ENCODE assay signal across 23 mouse cellular contexts in the genomic region with DNA sequence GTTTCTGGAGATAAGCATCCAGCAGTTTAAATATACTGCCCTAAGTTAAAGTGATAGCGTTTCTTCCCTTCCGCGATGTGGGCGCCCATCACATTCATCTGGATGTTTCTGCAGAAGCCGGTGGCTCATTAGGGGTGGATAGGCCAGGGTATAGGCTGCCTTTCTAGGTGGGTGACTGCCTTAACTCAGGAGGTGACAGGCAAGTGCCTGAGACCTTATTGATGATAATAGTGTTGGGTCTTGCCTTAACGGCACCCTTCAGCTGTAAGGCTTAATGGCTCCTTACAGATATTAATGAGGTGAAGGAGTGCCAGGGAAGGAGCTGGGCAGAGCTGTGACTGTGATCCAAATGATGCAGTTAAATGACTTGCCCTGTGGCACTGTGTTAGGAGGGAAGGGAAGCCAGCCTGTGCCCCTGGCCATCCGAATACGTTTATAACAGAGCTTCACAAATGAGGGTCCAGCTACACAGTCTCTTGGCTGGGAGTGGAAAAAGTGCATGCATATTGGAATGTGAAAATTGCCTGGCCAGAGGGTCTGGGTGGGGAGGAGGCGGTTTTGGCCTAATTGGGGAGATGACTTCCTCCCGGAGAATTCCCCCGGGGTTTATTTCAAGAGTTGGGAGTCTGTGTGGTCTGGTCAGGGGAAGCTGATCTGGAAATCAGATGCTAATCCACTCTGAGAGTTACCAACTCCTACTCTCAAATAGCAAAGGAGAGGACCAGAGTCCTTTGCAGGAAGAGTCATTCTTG.
DNase-seq lines count a peak whose midpoint lies in the region; ATAC-seq and TF ChIP-seq lines count a peak whose summit lies in the region.
"Had no signal": no experiment of that assay in that cellular context is flagged by ENCODE, and none has a peak within 500 bp of the region (broad histone marks: within the 10 kb centered on the region; RNA-seq: fewer than 3 reads in every experiment).

No protein-coding gene starts in this region.

- no peak overlapping the region for H3K27ac ChIP-seq in midbrain, embryonic 13.5 days
- no peak overlapping the region for H3K27ac ChIP-seq in midbrain, embryonic 10.5 days (replicated peaks)
- H3K27ac ChIP-seq in limb, embryonic 12.5 days: peak overlapping the region; percentile 37; the same call in 1 of the 2 replicates
- no peak overlapping the region for H3K27ac ChIP-seq in forebrain, embryonic 14.5 days (ENCODE audit: low read depth, low read length)
- H3K27ac ChIP-seq in neural tube, embryonic 15.5 days (replicated peaks): no peak overlapping the region
- no peak overlapping the region for H3K27ac ChIP-seq in left cerebral cortex, adult 2 months
- H3K27ac ChIP-seq: gastrocnemius, adult 2 months; intestine, embryonic 15.5 days; limb, embryonic 15.5 days; midbrain, embryonic 12.5 days; stomach, postnatal 0 days had no signal

- WGBS in midbrain, embryonic 13.5 days: 74% methylated on average over 11 of the region's 11 CpGs
- WGBS in midbrain, embryonic 10.5 days: 77% methylated on average over 11 of the region's 11 CpGs
- 33% methylated on average over 11 of the region's 11 CpGs for WGBS in limb, embryonic 12.5 days
- WGBS in forebrain, embryonic 14.5 days: 53% methylated on average over 11 of the region's 11 CpGs
- WGBS in neural tube, embryonic 15.5 days: 66% methylated on average over 11 of the region's 11 CpGs

- peak; percentile 37 for DNase-seq in embryo, embryonic 11 days
- DNase-seq in embryo, embryonic 9.5 days (ENCODE audit: extremely low spot score): no peak
- no peak for DNase-seq in midbrain, embryonic 10.5 days (ENCODE audit: low spot score)
- DNase-seq in forebrain, embryonic 14.5 days (ENCODE audit: low spot score): no peak
- no peak for DNase-seq in left cerebral cortex, adult 2 months (ENCODE audit: extremely low spot score in 1 of 2, low spot score in 2 of 2)
- DNase-seq: adrenal gland, adult 8-10 months; cerebellum, adult 11-12 months; forebrain, postnatal 0 days; gastrocnemius, adult 2 months; heart, adult 11 months; kidney, postnatal 10 days; liver, postnatal 0 days; lung, postnatal 36 days; right cerebral cortex, postnatal 25 days; thymus, postnatal 14 days had no signal

- H3K4me3 ChIP-seq in midbrain, embryonic 13.5 days (replicated peaks): no peak overlapping the region
- no peak overlapping the region for H3K4me3 ChIP-seq in midbrain, embryonic 10.5 days
- no peak overlapping the region for H3K4me3 ChIP-seq in limb, embryonic 12.5 days (replicated peaks)
- H3K4me3 ChIP-seq in forebrain, embryonic 14.5 days (ENCODE audit: low read depth, low read length): no peak overlapping the region
- H3K4me3 ChIP-seq in neural tube, embryonic 15.5 days (replicated peaks): no peak overlapping the region
- H3K4me3 ChIP-seq in left cerebral cortex, adult 2 months: no peak overlapping the region
- H3K4me3 ChIP-seq: erythroblast, embryonic 14.5 days; gastrocnemius, adult 2 months; intestine, embryonic 15.5 days; limb, embryonic 15.5 days; midbrain, embryonic 12.5 days had no signal

- 0 out of 2 replicates have a peak, but pooled peaks cover 3% of the 10 kb centered on the region for H3K4me1 ChIP-seq in midbrain, embryonic 13.5 days (replicated peaks)
- no peaks in the 10 kb centered on the region; the same call in 1 of the 2 replicates for H3K4me1 ChIP-seq in midbrain, embryonic 10.5 days
- peaks cover 27% of the 10 kb centered on the region for H3K4me1 ChIP-seq in limb, embryonic 12.5 days (replicated peaks)
- no peaks in the 10 kb centered on the region for H3K4me1 ChIP-seq in forebrain, embryonic 14.5 days (ENCODE audit: control insufficient read depth, insufficient read depth, low read length)
- H3K4me1 ChIP-seq in neural tube, embryonic 15.5 days: 0 out of 2 replicates have a peak, but pooled peaks cover 2% of the 10 kb centered on the region
- H3K4me1 ChIP-seq: intestine, embryonic 15.5 days; midbrain, embryonic 12.5 days had no signal

- no peaks in the 10 kb centered on the region for H3K9me3 ChIP-seq in midbrain, embryonic 13.5 days
- H3K9me3 ChIP-seq in midbrain, embryonic 10.5 days (replicated peaks): no peaks in the 10 kb centered on the region
- no peaks in the 10 kb centered on the region; the same call in 1 of the 2 replicates for H3K9me3 ChIP-seq in limb, embryonic 12.5 days
- H3K9me3 ChIP-seq in forebrain, embryonic 14.5 days (replicated peaks; ENCODE audit: control insufficient read depth, low read length): no peaks in the 10 kb centered on the region
- no peaks in the 10 kb centered on the region for H3K9me3 ChIP-seq in neural tube, embryonic 15.5 days (replicated peaks)
- H3K9me3 ChIP-seq: intestine, embryonic 15.5 days; limb, embryonic 15.5 days; midbrain, embryonic 12.5 days had no signal

- H3K27me3 ChIP-seq in midbrain, embryonic 13.5 days: 0 out of 2 replicates have a peak, but pooled peaks cover 9% of the 10 kb centered on the region
- peaks cover 9% of the 10 kb centered on the region; the same call in 1 of the 2 replicates for H3K27me3 ChIP-seq in midbrain, embryonic 10.5 days (ENCODE audit: low read depth, poor library complexity, severe bottlenecking)
- H3K27me3 ChIP-seq in limb, embryonic 12.5 days: peaks cover 6% of the 10 kb centered on the region; the same call in 1 of the 2 replicates
- H3K27me3 ChIP-seq in forebrain, embryonic 14.5 days (replicated peaks; ENCODE audit: control insufficient read depth, insufficient read depth, low read length): 0 out of 2 replicates have a peak, but pooled peaks cover 4% of the 10 kb centered on the region
- H3K27me3 ChIP-seq in neural tube, embryonic 15.5 days (replicated peaks): peaks cover 8% of the 10 kb centered on the region
- H3K27me3 ChIP-seq: intestine, embryonic 15.5 days had no signal

- no peak for TF ChIP-seq CTCF in left cerebral cortex, adult 2 months (IDR thresholded peaks at IDR 0.05)

- intact Hi-C loops in left cerebral cortex, adult 2 months (cut with DNase I): loop anchor here (2.0 to 10.0 kb wide), 5 partner anchors 53 to 681 kb away; no protein-coding TSS in a partner anchor

- no peak overlapping the region for H3K9ac ChIP-seq in midbrain, embryonic 13.5 days (replicated peaks)
- peak overlapping the region; percentile 35; the same call in 1 of the 2 replicates for H3K9ac ChIP-seq in limb, embryonic 12.5 days (replicated peaks)
- no peak overlapping the region for H3K9ac ChIP-seq in forebrain, embryonic 14.5 days (ENCODE audit: low read length)
- no peak overlapping the region for H3K9ac ChIP-seq in neural tube, embryonic 15.5 days (replicated peaks)
- H3K9ac ChIP-seq: forebrain, postnatal 0 days; intestine, embryonic 15.5 days; limb, embryonic 15.5 days; liver, postnatal 0 days; midbrain, embryonic 12.5 days had no signal

- no peak overlapping the region for H3K4me2 ChIP-seq in midbrain, embryonic 13.5 days (replicated peaks)
- H3K4me2 ChIP-seq in limb, embryonic 12.5 days: no peak overlapping the region
- H3K4me2 ChIP-seq in forebrain, embryonic 14.5 days (ENCODE audit: low read length): no peak overlapping the region
- no peak overlapping the region for H3K4me2 ChIP-seq in neural tube, embryonic 15.5 days
- H3K4me2 ChIP-seq: intestine, embryonic 15.5 days; limb, embryonic 15.5 days; midbrain, embryonic 12.5 days had no signal

- no peaks in the 10 kb centered on the region for H3K36me3 ChIP-seq in midbrain, embryonic 13.5 days
- no peaks in the 10 kb centered on the region for H3K36me3 ChIP-seq in midbrain, embryonic 10.5 days
- H3K36me3 ChIP-seq in limb, embryonic 12.5 days: no peaks in the 10 kb centered on the region
- H3K36me3 ChIP-seq in forebrain, embryonic 14.5 days (ENCODE audit: control insufficient read depth, insufficient read depth, low read length): no peaks in the 10 kb centered on the region
- H3K36me3 ChIP-seq in neural tube, embryonic 15.5 days: no peaks in the 10 kb centered on the region
- H3K36me3 ChIP-seq: intestine, embryonic 15.5 days; limb, embryonic 15.5 days; midbrain, embryonic 12.5 days had no signal

- ATAC-seq in midbrain, embryonic 13.5 days: peak; percentile 44
- ATAC-seq in limb, embryonic 12.5 days (ENCODE audit: insufficient number of reproducible peaks, insufficient read depth, low FRiP score, low TSS enrichment, low read depth): 0 out of 2 replicates have a peak, but pooled peaks have one; percentile 29
- no peak for ATAC-seq in forebrain, embryonic 14.5 days
- ATAC-seq in neural tube, embryonic 15.5 days (ENCODE audit: low FRiP score): no peak
- ATAC-seq: forebrain, postnatal 0 days; intestine, embryonic 15.5 days; liver, postnatal 0 days had no signal

Comparison
In these comparisons a context has a peak if more than half of its experiments do, and no peak if none do; other contexts are left out.
1. ATAC-seq: peak in midbrain, embryonic 13.5 days (single experiment) and limb, embryonic 12.5 days (single experiment); none in forebrain, embryonic 14.5 days (single experiment) and neural tube, embryonic 15.5 days (single experiment).